Mouse (Mus musculus) lung, adult 18-20 months (tissue): Measurements from ENCODE around the gene Ksr1.
"Not testable (repeated sequence)": the region's sequence is repeated elsewhere in the genome, so short reads cannot be mapped to it uniquely, and the experiment has no call there.

Experiments used
- DNase-seq, 2 experiments: peaks; one replicate each; pipeline ENCODE4 v3.0.0; 2022; ENCODE audit warnings: mixed read lengths in 2 of 2

Gene Ksr1

GRCm38 (mm10) chr11:79006417-79006816 lies 139.8 kb downstream of the Ksr1 start:
- no peak for DNase-seq

- DNase-seq, result no peak
Measured at GRCm38 (mm10) chr11:79005578-79006394, 140.4 kb downstream of the Ksr1 start.

GRCm38 (mm10) chr11:79003769-79004638 lies 142.2 kb downstream of the Ksr1 start:
- DNase-seq, result no peak

- DNase-seq, result peak; percentile 29 to 51
Measured at GRCm38 (mm10) chr11:79003053-79003768, 143.0 kb downstream of the Ksr1 start.

- DNase-seq, result peak; percentile 62 to 76
Measured at GRCm38 (mm10) chr11:79002551-79002951, 143.7 kb downstream of the Ksr1 start.

GRCm38 (mm10) chr11:79001871-79002270 lies 144.3 kb downstream of the Ksr1 start:
- no peak for DNase-seq

GRCm38 (mm10) chr11:78999118-78999517 lies 147.1 kb downstream of the Ksr1 start:
- DNase-seq, result no peak

- DNase-seq, result peak in 1 of 2 experiments; percentile 29
Measured at GRCm38 (mm10) chr11:78990875-78991543, 155.2 kb downstream of the Ksr1 start.

GRCm38 (mm10) chr11:78990096-78990495 lies 156.1 kb downstream of the Ksr1 start:
- no peak for DNase-seq

- not testable (repeated sequence) for DNase-seq
Measured at GRCm38 (mm10) chr11:78989206-78989605, 157.0 kb downstream of the Ksr1 start.

GRCm38 (mm10) chr11:78986311-78987002 lies 159.8 kb downstream of the Ksr1 start:
- no peak for DNase-seq

GRCm38 (mm10) chr11:78985505-78985904 lies 160.7 kb downstream of the Ksr1 start:
- no peak for DNase-seq

GRCm38 (mm10) chr11:78984483-78985177 lies 161.6 kb downstream of the Ksr1 start, which contains the start of gene Lgals9:
TSS of gene Lgals9 (minus strand) at chr11:78984946.
- DNase-seq, result peak; percentile 90 to 93

GRCm38 (mm10) chr11:78983539-78983938 lies 162.7 kb downstream of the Ksr1 start:
- DNase-seq, result no peak

- DNase-seq, result peak; percentile 13 to 21
Measured at GRCm38 (mm10) chr11:78982513-78983291, 163.5 kb downstream of the Ksr1 start.

- DNase-seq, result no peak
Measured at GRCm38 (mm10) chr11:78982042-78982441, 164.2 kb downstream of the Ksr1 start.

- DNase-seq, result no peak
Measured at GRCm38 (mm10) chr11:78980083-78980634, 166.0 kb downstream of the Ksr1 start.

GRCm38 (mm10) chr11:78978176-78979019 lies 167.8 kb downstream of the Ksr1 start:
- no peak for DNase-seq
